Mouse (Mus musculus): ENCODE results near the gene Bag2.

DNA sequence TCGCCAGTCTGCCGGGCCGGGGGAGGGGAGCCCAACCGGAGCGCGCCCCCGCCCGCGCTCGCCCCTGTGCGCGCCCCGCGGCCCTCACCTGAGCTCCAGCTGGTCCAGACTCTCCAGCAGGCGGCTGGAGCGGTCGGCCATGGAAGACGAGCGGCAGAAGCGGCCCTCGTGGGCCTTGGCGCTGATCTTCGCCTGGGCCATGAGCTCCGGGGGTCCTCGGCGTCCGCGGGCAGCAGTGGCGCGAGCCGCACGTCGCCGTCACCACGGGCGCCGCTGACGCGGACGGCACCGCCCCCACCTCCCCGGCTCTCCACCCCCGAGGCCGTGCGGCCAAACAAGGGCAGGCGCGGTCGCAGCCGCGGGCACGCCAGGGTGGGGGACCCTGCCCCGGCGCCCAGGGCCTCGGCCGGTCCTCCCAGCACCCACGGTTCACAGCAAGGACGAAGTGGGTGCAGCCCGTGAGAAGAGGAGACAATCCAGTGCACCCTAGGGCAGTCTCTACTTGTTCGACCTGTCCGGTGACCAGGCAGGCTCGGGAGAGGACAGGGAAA, at the start of gene Bag2:
- TF ChIP-seq EP300 (IDR thresholded peaks at IDR 0.05; ENCODE audit: low read depth in 1 of 2, low read length in 2 of 2) (peak in 1 of 2 experiments; percentile 6; a peak in 1 of 4 replicates), ZC3H11A (IDR thresholded peaks at IDR 0.05; ENCODE audit: low read depth, low read length) (no peak), CTCF (IDR thresholded peaks at IDR 0.05 in 2 of 3, conservative IDR thresholded peaks at IDR 0.05 in 1 of 3; ENCODE audit: control insufficient read depth in 1 of 3, insufficient read depth in 1 of 3, low read depth in 2 of 3, low read length in 3 of 3, poor library complexity in 1 of 3, severe bottlenecking in 1 of 3) (no peak), ETS1 (IDR thresholded peaks at IDR 0.05; ENCODE audit: low read depth, low read length) (no peak), ELF1 (IDR thresholded peaks at IDR 0.05; ENCODE audit: low read depth, low read length) (no peak), USF2 (IDR thresholded peaks at IDR 0.05; ENCODE audit: borderline replicate concordance in 1 of 2, insufficient read depth in 1 of 2, low read depth in 1 of 2, low read length in 2 of 2) (no peak), POLR2A (IDR thresholded peaks at IDR 0.05; ENCODE audit: control insufficient read depth in 1 of 2, insufficient read depth in 1 of 2, low read depth in 1 of 2, low read length in 2 of 2, poor library complexity in 1 of 2) (peak; percentile 62 to 71; a peak in 3 of 4 replicates)

Data from MEL (cell line).